Mouse (Mus musculus): ENCODE results near the gene Rbmxl2.

Gene Rbmxl2

DNA sequence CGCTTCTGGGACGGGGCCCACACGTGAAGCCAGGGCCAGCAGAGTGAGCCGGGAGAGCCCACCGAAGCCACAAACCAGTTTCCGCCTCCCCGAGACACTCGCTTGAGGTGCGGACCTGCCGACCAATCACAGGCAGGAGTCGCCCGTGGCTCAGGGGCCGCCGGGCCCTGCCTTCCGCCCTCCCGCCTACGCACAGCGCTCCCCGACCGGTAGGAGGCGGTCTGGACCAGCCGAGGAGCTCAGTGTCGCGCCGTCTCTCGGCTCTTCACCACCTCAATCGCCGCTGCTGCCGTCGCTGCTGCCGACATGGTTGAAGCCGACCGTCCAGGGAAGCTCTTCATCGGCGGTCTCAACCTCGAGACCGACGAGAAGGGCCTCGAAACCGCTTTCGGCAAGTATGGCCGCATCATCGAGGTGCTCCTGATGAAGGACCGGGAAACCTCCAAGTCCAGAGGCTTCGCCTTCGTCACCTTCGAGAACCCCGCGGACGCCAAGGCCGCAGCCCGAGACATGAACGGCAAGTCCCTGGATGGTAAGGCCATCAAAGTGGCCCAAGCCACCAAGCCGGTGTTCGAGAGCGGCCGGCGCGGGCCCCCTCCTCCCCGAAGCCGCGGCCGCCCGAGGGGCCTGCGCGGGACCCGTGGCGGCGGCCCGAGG lies at the start of gene Rbmxl2:
Gene Rbmxl2, plus strand, starts transcription at position 242 of the 657 bp plus-strand sequence.
- no peak for DNase-seq (ENCODE audit: low read depth, low spot score)

DNA sequence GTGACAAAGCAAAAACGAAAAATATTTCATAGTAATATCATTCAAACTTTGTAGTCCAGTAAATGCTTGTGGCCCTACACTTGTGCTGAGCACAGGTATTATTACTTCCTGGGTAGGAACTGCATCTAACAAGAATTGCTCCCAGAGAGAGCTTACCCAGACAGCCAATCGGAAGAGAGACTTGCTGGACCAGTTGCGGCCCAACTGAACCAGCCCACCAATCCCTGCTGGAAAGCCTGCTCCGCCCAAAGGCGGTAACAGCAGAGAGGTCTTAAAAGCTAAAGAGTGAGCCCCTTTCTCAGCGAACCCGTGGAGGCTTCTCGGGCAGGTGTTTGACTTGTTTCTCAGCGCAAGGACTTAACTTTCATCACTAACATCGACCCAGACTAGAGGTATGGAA lies 42.6 kb upstream of the Rbmxl2 start, which contains the start of gene Nlrp14:
Gene Nlrp14, plus strand, starts transcription at position 301 of the 400 bp plus-strand sequence.
- no peak for DNase-seq (ENCODE audit: low read depth, low spot score)

DNA sequence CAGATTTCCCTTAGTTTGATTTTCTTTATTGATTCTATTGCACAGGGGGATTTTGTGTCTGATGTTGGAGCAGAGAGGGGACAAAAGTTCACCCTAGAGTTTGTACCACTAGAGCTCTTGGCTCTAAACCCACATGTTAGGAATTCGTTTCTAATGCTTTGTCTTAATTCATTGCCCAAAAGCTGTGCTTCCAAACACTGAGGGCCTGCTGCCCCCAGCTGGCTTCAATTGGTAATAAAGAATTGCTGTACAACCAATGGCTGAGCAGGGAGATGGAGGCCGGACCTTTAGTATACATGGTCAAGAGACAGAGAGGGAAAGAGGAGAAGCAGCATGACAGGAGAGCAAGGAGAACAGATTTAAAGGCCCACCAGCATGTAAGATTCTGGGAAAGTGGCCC lies 28.8 kb upstream of the Rbmxl2 start:
- DNase-seq (ENCODE audit: low read depth, low spot score): no peak

DNA sequence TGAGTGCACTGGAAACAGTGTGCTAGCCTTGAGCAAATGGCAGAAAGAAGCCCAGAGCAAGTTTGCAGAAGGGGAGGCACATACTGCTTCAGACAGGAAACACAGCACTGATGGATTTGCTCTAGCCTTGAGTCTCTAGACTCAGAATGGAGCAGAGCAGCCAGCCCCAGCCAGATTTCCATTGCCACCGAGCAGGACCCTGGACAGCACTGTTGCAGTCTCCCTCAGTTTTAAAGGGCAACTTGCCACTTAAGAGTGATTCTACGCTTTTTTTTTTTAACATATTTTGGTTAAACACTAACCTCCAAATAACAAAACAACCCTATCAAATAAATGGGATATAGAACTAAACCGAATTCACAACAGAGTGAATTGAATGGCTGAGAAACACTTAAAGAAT lies 7.4 kb upstream of the Rbmxl2 start:
- DNase-seq (ENCODE audit: low read depth, low spot score): no peak

DNA sequence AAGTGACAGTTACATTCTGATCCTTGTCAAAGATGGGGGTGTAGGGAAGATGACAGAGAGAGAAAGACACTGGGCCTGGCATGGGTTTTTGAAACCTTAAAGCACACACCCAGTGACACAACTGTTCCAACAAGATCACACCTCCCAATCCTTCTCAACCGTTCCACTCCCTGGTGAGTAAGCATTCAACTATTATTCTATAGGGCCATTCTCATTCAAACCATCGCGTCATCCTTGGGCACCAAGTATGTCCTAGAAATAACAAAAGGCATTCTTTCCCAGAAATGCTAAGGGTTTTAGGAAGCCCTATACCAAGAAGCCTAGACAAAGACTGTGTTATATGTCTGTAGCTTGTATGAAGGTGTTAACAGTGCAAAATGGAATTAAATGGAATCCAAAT lies 1.4 kb upstream of the Rbmxl2 start:
- no peak for DNase-seq (ENCODE audit: low read depth, low spot score)

DNA sequence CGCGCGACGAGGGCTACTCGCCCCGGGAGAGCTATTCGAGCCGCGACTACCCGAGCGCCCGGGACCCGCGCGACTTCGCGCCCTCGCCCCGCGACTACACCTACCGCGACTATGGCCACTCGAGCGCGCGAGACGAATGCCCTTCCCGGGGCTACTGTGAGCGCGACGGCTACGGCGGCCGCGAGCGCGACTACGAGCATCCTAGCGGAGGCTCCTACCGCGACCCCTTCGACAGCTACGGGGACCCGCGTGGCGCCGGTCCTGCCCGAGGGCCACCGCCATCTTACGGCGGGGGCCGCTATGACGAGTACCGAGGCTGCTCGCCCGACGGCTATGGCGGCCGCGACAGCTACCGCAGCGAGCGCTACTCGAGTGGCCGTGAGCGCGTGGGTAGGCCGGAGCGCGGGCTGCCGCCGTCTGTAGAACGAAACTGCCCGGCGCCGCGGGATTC lies 906 bp downstream of the Rbmxl2 start:
- no peak for DNase-seq (ENCODE audit: low read depth, low spot score)

DNA sequence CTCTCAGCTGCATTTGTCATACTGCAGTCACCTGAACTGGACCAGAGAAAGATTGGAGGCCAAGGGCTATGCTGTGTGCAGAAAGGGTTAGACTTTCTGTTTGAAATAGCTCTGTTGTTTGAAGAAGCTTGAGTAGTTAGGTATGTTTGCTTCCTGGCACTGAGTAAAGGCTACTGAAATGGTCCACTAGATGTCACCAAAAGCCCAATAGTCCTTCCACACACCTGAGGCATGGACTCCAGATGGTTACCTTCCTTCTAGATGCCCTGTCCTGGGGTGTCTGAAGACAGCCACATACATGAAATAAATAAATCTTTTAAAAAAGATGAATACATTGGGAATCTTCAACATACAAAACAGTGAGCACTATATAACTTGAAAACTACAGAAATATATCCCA lies 6.5 kb downstream of the Rbmxl2 start:
- DNase-seq (ENCODE audit: low read depth, low spot score): no peak

DNA sequence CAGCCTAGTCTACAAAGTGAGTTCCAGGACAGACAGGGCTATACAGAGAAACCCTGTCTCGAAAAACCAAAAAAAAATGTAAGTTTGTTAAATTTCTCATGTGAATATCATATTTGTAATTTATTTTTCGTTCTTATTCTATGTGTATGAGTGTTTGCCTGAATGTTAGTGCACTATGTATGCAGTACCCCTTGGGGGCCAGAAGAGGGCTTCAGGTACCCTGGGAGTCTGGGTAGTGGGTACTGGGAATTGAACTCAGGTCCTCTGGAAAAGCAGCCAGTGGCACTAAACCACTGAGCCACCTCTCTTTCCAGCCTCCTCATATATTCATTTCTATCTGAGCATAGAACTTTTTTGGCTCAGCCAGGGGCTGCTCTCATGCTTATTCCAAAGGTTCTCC lies 7.6 kb downstream of the Rbmxl2 start:
- no peak for DNase-seq (ENCODE audit: low read depth, low spot score)

DNA sequence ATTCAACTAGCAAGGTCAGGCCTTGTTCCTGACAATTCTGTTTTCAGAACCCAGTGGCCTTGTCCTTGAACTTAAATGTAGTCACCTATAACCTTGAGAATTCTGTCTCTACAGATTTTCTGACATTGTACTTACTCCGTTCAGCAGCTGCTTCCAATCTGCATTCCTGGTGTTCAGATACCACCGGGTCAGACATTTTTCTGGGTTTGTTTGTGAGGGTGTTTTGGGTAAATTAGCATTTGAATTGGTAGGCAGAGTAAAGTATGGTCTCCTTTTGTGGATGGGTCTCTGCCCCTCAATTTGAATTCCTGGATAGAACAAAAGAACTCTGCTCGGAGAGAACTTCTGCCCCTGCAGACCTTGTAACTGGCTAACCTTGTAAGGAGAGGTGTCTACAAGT lies 27.6 kb downstream of the Rbmxl2 start:
- no peak for DNase-seq (ENCODE audit: low read depth, low spot score)

DNA sequence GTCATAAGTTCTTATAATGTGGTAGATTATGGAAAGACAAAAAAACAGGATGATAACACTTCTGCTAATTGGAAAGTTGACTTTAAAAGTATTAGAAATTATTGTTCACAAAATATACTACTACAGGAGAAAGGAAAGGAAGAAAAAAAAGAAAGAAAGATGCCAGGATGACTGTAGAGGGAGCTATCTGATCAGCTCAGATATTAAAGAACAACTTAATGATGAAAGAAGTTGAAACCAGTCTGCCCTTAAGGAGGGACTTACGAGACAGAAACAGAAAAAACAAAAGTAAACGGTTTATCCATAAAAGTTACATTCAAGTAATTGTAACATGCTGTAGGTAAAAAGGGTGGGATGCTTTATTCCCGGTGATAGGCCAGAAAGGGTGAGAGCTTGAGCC lies 28.3 kb downstream of the Rbmxl2 start:
- DNase-seq (ENCODE audit: low read depth, low spot score): no peak

DNA sequence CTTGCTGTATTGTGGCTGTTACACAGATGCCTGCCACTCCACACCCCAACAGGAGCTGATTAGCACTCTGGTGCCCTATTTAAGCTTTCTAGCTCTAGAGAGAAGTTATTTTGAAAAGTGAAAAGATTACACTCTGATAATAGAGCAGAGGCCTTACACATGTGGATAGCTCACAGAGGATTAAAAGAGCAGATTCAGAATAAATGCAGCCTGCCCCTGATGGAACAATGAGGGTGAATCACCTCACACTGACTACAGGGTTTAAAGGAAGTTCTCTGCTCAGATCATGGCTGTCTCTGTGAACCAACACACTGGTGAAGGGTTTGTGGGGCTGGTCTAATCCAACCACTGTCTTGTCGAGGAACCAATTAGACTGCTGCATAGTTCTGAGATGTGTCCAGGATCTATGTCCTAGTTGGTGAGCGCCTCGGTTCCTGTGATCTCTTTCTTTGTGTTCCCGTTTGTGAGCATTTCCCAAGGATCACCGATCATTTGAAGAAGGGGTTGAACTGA lies 32.2 kb downstream of the Rbmxl2 start:
- no peak for DNase-seq (ENCODE audit: low read depth, low spot score)

DNA sequence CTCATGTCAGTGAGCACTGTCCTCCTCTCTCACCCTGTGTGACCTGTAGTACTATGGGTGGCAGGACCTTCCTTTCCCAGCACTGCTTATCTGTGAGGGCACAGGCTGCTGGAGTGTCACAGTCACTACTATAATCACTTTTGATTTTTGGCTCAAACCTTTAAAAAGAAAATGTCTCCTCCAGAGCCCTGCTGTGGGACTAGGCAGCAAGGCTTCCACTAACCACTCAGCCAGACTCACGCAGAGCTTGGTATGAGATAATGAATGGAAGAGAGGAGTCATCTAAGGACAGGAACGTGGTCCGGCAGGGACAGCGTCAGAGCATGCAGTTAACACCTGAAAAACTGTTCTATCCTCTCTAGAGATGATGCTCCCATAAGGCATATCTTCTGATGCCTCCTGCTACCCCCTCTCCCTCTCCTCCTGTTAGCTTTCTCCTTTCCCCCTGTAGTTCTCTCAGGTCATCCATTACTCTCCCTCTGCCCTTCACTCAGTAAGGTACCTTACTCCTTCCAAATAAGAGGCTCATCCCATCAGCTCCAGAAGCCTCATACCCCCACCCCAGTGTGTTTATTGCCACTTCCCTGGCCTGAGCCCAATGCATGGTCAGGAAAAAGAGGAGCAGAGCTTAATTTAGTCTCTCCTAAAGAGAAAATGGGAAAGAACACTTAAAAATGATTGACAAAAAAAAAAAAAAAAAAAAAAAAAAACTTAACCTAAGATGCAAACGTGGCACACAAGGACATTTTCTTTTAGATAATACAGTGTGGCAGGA lies 41.2 kb downstream of the Rbmxl2 start:
- no peak for DNase-seq (ENCODE audit: low read depth, low spot score)

DNA sequence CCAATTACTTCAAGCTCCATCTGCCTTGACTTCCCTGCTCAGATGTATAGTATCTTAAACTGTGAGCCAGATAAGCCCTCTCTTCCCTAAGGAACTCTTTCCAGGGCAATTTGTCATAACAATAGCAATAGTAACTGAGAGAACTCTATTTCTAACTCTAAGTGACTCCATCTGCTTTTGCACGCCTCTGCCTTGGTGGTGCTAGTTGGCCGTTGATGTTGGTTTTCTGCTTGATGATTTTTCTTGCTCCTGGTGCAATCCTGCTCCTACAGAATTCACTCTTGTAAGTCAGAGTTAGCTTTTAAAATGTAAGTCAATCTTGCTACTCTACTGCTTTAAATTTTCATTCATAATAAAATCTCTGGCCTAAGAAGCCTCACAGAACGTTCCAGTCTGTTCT lies 44.1 kb downstream of the Rbmxl2 start:
- DNase-seq (ENCODE audit: low read depth, low spot score): no peak

DNA sequence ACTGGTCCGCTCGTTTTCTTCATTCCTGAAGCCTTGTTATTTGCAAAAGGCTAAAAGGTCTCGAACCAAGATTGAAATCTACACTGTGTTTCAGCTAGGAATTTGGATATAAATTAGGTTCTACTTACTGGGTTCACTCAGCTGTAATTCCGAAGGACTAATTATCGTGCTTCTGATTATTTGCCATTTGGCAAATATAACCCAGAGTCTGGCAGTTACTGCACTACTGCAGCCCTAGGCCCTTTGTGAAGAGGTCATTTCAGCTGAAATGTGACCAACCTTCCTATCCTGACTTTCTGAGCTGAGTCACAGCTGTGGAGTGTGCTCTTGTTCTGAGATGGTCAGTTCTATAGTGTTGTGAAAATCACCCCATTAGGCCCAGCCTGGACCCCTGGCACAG lies 50.7 kb downstream of the Rbmxl2 start:
- DNase-seq (ENCODE audit: low read depth, low spot score): no peak

All from CD4-positive helper T cell, adult 2 months (primary cell).